Mouse (Mus musculus) gastrocnemius, postnatal 4 days (tissue): ENCODE data around the gene Gpbar1. TPM values are rescaled to one million over a fixed set of nuclear protein-coding genes. Genes with fewer than 3 reads are reported as not detected.
"Not testable (repeated sequence)": the region's sequence is repeated elsewhere in the genome, so short reads cannot be mapped to it uniquely, and the experiment has no call there.

Experiments
- DNase-seq, 2 experiments: peaks; one replicate each; pipeline ENCODE4 v3.0.0; 2021 to 2022; ENCODE audit warnings: low spot score in 2 of 2, mixed read lengths in 2 of 2
- total RNA-seq, 2 experiments: library from RNA; stranded (reverse); gene quantifications; 2 replicates each; pipeline ENCODE4 v1.2.3; 2021

The Gpbar1 gene
- total RNA-seq, 2 experiments from 2014 or later, result not detected

GRCm38 (mm10) chr1:74277883-74278537, 340 bp upstream of the Gpbar1 start:
- DNase-seq, result no peak

- DNase-seq, result no peak
Observed at GRCm38 (mm10) chr1:74278988-74279387, 638 bp downstream of the Gpbar1 start.

- no peak for DNase-seq
Observed at GRCm38 (mm10) chr1:74280591-74281325, 2.4 kb downstream of the Gpbar1 start.

- DNase-seq, result no peak
Observed at GRCm38 (mm10) chr1:74281372-74281771, 3.0 kb downstream of the Gpbar1 start.

- no peak for DNase-seq
Observed at GRCm38 (mm10) chr1:74281886-74282285, 3.5 kb downstream of the Gpbar1 start.

- DNase-seq, result no peak
Observed at GRCm38 (mm10) chr1:74282896-74283625, 4.7 kb downstream of the Gpbar1 start.

GRCm38 (mm10) chr1:74283686-74284463, 5.5 kb downstream of the Gpbar1 start:
- peak in 1 of 2 experiments; percentile 67 for DNase-seq

- DNase-seq, result peak; percentile 94 to 99
Observed at GRCm38 (mm10) chr1:74284543-74285160, 6.3 kb downstream of the Gpbar1 start, which contains the start of the genes Aamp and Pnkd. Gene Aamp (minus strand): TSS chr1:74284738. Gene Pnkd (plus strand): TSS chr1:74284930.

GRCm38 (mm10) chr1:74285212-74286010, 7.1 kb downstream of the Gpbar1 start:
- no peak for DNase-seq

GRCm38 (mm10) chr1:74286869-74287607, 8.7 kb downstream of the Gpbar1 start:
- not testable (repeated sequence) for DNase-seq

- no peak for DNase-seq
Observed at GRCm38 (mm10) chr1:74288327-74288726, 10.0 kb downstream of the Gpbar1 start.

GRCm38 (mm10) chr1:74289248-74289647, 10.9 kb downstream of the Gpbar1 start:
- no peak for DNase-seq

GRCm38 (mm10) chr1:74289740-74290139, 11.4 kb downstream of the Gpbar1 start:
- DNase-seq, result no peak

GRCm38 (mm10) chr1:74290141-74290540, 11.8 kb downstream of the Gpbar1 start:
- no peak for DNase-seq

GRCm38 (mm10) chr1:74292331-74293020, 14.1 kb downstream of the Gpbar1 start:
- DNase-seq, result no peak

GRCm38 (mm10) chr1:74293306-74293960, 15.1 kb downstream of the Gpbar1 start:
- DNase-seq, result no peak

GRCm38 (mm10) chr1:74294090-74294643, 15.8 kb downstream of the Gpbar1 start:
- no peak for DNase-seq
